Mouse (Mus musculus) urinary bladder, postnatal 10 days (tissue): ENCODE measurements around the gene Pabpc1l.
"Not testable (repeated sequence)": the region's sequence is repeated elsewhere in the genome, so short reads cannot be mapped to it uniquely, and the experiment has no call there.

Experiments used
- DNase-seq: peaks from one replicate; pipeline ENCODE4 v3.0.0; 2022; ENCODE audit warnings: low spot score

Gene Pabpc1l

DNA sequence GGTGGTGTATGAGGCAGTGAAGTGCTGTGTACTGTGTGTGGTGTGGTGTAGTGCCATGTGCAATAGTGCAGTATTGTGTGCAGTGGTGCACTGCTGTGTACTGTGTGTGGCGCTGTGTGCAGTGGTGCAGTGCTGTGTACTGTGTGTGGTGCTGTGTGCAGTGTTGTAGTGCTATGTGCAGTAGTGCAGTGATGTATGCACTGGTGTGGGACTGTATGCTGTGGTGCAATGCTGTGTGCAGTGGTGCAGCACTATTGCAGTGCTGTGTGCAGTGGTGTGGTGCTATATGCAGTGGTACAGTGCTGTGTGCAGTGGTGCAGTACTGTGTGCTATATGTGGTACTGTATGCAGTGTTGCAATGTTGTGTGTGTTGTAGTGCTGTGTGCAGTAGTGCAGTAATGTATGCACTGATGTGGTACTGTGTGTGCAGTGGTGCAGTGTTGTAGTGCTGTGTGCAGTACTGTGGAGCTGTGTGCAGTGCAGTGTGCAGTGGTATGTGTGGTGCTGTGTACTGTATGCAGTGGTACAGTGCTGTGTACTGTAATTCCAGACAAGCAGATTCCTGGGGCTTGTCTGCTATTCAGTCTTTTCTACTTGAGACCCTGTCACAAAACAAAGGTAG lies 13.3 kb downstream of the Pabpc1l start:
- no peak for DNase-seq

DNA sequence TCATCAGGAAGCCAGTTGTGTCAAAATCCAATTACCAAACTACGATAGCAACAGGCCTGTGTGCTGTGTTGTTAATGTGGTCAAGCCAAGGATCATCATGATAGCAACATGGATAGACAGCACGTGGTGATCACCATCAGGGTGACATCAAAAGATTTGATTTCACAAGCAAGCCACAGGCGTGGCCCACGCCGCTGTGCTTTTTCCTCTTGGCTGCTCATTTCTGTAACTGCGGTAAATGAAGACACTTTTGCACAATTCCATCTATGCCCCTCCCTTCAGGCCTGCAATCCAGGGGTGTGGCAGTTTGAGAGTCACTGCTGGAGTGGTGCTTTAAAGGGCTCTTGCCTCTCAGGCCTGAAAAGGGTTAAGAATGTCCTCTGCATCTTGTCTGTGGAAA lies 15.7 kb downstream of the Pabpc1l start:
- no peak for DNase-seq

DNA sequence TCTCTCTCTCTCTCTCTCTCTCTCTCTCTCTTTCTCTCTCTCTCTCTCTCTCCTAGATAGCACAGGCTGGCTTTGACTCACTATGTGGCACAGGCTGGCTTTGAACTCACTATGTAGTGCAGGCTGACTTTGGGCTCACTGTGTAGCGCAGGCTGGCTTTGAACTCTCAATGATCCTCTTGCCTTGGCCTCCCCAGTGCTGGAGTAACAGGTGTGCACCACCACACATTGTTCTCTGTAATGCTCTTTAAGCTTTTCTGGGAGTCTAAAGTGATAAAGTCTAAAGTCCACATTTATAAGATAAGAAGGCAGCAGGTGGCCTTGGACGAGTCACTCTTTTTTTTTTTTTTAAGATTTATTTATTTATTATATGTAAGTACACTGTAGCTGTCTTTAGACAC lies 16.3 kb downstream of the Pabpc1l start:
- no peak for DNase-seq

DNA sequence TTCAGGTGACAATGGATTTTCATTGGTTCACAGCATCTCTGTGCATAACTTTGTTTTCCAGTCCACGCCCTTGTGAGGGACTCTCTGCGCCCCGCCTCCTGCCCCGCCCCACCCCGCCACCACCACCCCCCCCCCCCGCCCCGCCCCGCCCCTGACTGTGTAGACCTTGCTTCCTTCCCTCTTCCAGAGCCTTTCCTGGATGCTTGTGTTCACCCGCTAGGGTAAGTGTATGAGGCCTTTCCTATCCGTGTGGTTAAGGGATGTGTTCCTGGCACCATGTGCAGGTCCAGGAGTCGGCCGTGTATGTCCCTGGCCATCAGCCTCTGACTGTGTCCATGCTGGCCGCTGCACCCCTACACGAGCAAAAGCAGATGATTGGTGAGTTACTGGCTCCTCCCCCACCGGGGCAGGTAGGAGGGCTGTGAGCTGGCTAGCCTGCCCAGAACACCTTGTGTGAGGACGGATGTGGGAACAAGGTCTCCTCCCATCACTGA lies 22.0 kb downstream of the Pabpc1l start:
- no peak for DNase-seq

DNA sequence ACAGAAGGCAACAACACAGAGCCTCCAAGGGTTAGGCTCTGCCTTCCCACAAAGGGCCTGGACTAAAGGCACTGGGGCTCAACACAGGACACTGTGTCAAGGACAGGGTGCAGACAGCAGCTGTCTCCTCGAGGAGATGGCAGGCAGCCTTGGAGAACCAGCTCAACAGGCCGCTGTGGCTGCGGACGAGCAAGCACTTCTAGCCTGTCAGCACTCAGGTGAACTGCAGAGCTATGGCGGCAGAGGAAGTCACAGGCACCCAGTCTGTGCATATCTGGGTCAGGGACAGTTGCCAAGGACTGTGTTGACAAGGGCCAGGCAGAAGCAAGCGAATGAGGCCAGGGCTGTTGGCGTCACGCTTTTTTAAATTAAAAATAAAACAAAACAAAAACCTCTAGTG lies 28.5 kb downstream of the Pabpc1l start:
- no peak for DNase-seq

DNA sequence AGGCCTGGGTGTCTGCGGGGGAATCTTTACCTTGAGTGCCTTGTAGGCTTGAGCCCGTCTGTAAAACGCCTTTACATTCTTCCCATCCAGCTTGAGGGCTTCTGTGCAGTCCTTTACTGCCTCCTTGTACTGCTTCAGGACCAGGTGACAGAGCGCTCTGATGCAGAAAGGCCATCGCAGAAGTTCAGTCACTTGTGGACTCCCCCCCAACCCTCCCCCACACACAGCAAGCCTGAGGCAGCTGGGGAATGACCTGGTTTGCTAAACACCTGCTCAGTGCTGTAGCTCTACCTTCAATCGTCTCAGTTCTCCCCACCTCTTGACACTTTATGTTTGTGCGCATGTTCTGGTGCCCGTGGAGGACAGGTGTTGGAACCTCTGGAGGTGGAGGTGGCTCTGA lies 29.4 kb downstream of the Pabpc1l start:
- no peak for DNase-seq

DNA sequence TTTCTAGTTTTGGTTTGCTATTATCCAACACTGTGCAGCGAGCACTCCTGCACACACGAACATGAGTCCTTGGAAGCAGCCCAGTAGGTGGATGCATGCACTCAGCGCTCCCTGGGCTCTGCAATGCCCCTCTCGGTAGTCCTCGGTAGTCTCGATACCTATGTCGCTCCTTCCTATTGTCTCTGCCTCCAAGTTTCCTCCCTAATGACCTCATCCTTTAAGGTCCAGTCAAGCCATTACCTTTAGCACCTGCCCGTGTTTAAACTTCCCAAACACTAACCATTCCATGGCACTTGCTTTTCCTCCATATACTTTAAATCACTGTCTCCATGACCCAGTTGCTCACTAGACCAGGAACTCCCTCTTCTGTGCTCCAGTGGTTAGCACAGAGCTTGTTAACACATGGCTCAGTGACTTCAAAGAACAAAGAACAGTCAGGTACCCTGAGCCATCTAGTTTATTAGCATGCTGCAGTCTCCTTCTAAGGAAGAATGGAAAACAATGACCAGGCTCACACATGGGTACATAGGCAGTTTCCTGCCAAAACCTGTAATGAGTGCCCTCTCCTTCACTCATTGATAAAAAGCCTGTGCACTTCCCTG lies 34.5 kb downstream of the Pabpc1l start:
- no peak for DNase-seq

DNA sequence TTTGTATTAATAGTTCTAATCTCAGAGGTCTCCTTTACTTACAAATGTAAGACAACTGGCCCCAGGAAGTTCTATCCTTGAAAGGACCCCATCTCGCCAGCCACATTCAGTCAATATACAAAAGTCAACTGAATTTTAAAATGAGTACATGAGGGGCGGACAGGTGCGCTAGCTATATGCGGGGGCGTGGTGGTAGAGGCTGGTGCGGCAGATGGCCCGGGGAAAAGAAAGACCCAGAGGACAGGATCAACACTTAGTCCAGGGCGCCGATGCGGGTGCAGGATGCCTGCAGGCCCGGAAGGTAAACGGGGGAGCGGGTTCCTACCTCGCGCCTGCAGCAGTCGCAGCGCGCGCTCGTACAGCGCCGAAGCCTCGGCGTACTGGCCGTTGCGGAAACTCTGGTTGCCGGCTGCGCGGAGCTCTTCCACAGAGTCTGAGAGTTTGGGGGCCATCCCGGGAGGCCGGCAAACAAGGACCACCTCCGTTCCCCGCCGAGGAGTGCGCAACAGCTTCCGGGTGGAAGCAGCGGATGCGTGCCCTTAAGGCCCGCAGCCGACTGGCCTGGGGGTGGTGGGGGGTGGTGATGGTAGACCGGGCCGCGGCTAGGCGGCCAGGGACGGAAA lies 45.0 kb downstream of the Pabpc1l start, which contains the start of gene Stk4:
Gene Stk4, plus strand, starts transcription at position 181 of the 623 bp plus-strand sequence.
- no peak for DNase-seq

DNA sequence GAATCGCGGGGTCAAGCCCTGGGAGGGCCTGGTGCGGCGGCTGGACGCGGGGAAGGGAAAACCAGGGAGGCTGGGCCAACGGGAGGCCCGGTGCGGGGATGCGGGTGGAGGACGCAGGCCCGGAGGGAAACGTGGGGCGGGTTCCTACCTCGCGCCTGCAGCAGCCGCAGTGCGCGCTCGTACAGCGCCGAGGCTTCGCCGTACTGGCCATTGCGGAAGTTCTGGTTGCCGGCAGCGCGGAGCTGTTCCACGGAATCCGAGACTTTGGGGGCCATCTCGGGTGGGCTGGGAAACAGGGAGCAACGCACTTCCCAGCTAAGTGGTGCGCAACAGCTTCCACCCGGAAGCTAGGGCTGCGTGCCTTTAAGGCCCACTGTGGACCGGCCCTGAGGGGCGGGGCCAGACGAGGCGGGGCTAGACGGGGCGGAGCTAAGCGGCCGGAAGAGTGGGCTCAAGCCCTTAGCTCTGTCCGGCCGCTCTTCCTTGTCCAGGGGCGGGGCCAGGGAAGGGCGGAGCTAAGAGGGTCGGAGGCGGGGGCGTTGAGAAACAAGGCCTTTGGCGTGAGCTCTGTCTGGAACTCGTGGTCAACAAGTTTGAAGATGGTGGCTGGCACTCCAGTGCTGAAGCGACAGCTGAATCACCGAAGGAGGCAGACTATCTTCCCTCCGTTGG lies 45.7 kb downstream of the Pabpc1l start, which contains the start of gene Tomm34:
Gene Tomm34, minus strand, starts transcription at position 405 of the 672 bp plus-strand sequence.
- DNase-seq, result peak; percentile 86

DNA sequence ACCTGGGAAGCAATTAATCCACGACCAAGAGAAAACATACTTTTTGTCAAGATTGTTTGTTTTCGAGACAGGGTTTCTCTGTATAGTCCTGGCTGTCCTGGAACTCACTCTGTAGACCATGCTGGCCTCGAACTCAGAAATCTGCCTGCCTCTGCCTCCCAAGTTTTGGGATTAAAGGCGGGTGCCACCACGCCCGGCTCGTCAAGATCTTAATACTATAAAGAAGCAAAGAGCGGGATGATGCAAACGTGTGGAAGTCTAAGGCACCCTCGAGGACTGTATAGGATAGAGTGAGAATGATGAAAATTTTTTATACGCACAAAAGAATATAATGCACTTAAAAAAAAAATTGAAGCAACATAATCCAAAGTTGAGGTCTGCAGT lies 46.2 kb downstream of the Pabpc1l start:
- not testable (repeated sequence) for DNase-seq

DNA sequence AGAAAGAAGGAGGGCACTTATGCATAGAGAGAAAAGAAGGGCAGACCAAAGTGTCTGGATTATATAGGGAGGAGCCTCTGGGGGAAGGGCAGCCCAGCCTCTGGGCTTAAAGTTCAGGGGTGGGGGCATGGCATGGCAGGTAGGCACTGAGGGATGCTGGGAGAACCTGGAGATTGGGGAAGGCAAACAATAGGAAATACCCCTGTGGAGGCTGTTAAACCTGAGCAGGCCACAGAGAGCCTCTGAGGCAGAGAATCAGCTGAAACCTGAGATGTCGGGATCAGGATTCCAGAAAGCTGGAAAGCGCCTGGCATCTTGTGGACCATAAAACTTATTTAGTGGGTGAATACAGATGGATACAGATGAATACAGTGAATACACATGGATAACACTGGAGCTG lies 46.9 kb downstream of the Pabpc1l start:
- DNase-seq, result no peak

DNA sequence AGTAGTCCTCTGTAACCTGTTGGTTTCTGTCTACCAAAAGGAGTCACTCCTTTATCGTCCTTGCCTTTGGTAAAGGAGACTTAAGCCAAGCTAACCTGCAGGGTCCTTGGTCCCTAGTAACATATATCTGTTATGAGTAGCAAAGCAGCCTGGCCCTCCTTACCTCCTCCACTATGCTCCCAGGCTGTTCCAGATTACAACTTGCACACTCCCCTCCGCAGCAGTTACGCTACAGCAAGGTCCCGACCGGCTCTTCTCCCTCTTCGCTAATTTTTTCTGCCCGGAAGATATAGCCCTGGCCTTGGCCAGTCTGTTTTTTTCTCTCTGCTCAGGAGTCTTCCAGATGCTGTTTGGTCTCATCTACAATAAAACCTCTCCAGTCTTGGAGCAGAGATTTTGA lies 47.9 kb downstream of the Pabpc1l start:
- DNase-seq, result no peak

DNA sequence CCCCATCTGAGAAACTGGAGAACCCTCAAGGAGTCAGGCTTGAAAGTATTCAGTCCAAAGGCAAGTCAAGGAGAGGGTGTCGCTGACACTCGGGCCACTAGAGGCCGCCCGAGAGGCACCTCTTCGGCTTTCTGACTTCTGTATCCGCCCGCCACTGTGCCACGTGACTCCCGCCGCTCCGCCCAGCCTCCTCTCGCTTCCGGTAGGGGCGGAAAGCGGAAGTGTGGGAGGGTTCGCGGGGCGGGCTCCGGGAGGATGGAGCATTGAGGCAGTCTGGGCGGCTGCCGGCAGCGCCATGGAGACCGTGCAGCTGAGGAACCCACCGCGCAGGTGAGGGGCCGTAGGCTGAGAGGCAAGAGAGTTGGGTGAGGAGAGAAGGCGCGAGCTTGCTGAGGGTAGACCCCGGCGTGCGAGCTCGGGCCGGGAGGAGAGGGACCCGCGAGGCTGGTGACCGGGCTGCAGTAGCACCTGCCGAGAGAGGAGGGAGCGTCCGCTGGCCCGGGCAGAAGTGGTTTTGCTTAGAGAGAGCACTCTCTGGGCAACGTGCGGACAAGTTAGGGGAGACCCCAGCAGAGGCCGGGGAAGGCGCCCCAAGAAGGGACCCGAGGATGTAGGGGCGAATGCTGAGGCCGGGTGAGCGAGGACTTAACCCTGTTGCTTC lies 48.8 kb downstream of the Pabpc1l start:
- DNase-seq, result peak; percentile 93

DNA sequence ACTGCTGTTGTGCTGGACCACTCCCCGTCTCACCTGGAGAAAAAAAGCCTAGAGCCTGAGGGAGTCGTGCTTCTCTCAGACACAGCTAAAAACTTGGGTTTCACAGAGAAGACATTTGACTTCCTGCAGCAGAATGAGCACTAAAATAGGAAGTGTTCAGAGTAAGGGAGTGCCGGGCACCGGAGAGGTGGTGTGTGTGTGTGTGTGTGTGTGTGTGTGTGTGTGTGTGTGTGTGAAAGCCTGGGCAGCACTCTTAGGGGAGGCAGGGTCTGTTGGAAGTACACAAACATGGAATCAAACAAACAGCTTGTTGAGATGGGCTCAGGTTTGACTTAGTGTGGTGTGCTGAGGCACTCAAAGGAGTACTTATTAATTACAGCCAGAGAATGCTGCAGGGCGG lies 49.8 kb downstream of the Pabpc1l start:
- DNase-seq, result no peak

DNA sequence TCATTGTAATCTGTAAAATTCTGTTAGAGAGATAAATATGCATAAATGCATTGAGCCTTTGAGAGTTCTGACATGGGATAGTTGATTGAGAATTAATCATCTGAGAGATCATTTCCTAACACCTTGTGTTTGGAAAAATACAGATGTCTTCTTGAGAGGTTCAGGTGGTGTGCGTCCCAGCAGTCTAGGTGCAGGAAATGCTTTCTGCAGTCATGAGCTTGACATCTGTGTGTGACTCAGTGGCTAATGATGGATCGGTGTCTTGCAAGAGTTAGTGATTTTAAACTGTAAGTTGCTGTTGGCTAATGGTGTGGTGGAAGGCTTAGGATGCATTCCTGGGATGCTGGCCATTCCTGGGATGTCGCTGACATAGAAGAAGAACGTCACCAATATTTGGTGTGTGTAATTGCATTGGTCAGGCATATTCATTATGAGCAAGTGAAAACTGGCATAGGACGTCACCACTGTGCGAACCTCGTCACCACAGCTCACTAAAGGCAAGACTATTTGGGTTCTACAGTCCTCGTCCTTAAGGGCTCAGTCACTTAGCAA lies 51.7 kb downstream of the Pabpc1l start:
- DNase-seq, result no peak

DNA sequence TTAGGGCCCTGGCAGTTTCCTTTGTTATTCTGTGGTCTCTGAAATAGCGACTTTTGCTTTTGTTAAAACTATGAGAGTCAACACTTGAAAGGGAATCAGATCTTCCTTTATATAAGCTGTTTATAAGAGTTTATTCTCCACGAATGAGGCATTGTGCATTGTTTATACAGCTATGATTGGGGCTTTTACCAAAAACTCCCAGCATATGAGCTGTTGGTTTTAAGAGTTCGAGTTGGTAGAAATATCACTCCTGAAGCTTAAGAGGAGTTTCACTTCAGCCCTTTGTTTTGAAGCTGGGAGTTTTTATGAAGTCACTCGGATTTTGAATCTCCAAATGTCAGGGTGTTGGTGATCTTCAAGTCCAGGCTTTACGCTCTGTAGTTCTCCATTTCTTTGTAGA lies 52.6 kb downstream of the Pabpc1l start:
- DNase-seq, result no peak

DNA sequence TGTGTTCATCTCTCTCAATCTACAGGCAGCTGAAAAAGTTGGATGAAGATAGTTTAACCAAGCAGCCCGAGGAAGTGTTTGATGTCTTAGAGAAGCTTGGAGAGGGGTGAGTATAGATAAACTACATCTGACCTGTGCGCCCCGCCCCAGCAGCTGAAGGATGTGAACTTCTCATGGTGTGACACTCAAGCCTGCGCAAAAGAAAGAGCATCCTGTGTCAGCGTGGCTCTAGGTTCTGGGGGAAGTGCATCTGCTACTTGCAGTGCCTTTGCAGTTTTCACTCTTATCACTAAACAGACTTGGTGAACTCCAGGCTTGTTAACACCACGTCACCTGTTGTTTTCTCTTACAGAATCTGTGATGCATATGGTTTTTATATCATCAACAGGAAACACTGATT lies 54.2 kb downstream of the Pabpc1l start:
- no peak for DNase-seq

DNA sequence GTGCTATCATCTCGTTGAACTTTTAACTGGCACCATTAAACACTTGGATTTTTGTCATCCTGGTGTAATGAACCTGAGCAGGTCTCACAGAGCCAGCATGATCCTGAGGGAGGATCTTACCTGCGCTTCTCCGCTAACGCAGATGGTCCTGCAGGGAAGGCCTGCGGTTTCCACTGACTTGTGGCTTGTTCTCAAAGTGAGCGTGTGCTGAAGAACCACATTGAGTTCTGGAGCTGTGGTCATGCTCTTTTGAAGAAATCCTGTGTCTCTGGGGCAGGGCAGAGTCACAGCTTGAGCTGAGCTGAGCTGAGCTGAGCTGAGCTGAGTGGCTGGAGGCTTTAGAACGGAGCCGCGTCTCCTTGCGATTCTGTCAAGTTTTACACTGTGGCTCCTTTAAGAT lies 56.3 kb downstream of the Pabpc1l start:
- no peak for DNase-seq

DNA sequence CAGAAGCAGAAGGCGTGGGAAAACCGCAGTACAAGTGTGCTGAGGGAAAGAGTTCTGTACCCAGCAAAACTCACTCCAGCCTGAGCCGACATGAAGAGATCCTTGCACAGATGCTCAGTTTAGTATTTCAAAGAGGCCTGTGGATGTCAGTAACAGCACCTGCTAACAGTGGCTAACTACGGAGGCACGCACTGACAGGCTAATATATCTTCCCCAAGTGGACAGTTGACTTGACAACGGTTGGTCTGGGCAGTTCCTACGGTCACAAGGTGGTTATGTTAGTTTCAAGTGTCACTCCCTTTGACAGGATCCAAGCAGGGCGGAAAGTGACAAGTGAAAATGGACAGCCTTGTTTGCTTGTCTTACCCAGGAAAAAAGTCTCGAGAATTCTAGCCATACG lies 56.9 kb downstream of the Pabpc1l start:
- no peak for DNase-seq

DNA sequence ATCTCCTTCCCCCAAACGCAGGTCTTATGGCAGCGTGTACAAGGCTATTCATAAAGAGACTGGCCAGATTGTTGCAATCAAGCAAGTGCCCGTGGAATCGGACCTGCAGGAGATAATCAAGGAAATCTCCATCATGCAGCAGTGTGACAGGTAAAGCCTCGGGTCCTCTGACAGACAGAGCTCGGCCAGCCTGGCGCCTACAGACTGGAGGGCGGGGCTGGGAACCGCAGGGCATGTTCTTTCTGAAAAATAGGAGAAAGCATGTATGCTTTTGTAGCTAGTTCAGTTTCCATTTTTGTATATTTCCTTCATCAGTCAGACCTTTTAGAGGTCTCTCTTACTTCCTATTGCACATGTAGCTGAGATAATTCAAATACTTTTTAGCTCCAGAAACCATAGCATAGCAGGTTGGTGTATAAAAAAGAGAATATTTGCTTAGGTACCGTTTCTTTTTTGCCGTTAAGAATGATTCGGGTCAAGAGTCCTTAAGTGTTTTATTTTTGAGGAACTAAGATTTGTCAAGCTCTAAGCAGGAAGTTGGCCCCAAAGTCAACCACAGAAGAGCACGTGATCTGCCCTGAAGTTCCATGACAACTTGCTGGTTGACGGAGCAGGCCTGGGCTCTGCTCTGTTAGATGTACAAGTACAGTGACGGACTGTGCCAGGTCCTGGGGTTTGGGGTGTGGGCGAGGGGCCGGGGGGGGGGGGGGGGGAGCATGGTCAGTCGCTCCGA lies 58.5 kb downstream of the Pabpc1l start:
- no peak for DNase-seq

DNA sequence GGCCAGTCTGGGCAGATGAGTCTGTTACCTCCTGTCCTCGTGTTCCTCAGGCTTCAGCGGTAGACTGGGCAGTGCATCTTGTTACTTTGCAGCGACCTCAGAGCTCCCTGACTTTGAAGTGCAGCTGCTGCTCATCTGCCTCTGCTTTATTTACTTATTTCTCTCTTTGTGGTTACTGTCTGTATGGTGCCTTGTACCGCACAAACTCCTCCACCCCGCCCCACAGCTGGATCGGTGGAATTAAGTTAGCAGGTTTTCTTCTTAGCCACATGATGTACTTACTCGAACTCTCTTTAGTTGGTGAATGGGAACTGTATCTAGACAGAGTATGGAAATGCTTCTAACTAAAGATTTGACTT lies 59.1 kb downstream of the Pabpc1l start:
- DNase-seq, result no peak
